Mouse (Mus musculus) ES-E14 (cell line): ENCODE measurements around the gene Rap2a. TPM values are rescaled to one million over a fixed set of nuclear protein-coding genes. Genes with fewer than 3 reads are reported as not detected.

ENCODE experiments used
- DNase-seq: peaks from one replicate; pipeline ENCODE4 v3.0.0-alpha.2; 2013; ENCODE audit warnings: low read depth, low spot score
- H3K27ac ChIP-seq: 2 replicates; pipeline ENCODE4 v1.5.1; 2012; ENCODE audit warnings: low read depth, mild to moderate bottlenecking, low read length, moderate library complexity, mixed read lengths; ENCODE audit not compliant: poor library complexity, insufficient read depth, severe bottlenecking
- H3K36me3 ChIP-seq: 2 replicates; pipeline ENCODE4 v1.6.1; 2012; ENCODE audit warnings: mild to moderate bottlenecking, low read length, moderate library complexity, mixed read lengths; ENCODE audit not compliant: control insufficient read depth, poor library complexity, insufficient read depth, severe bottlenecking
- H3K4me1 ChIP-seq, 2 experiments: fragments of 150-350 bp in 1 of 2; sonication (generic) in 1 of 2; 2 replicates each; pipeline ENCODE4 v1.6.1; 2012; ENCODE audit warnings: low read length in 2 of 2, mild to moderate bottlenecking in 1 of 2, mixed read lengths in 1 of 2; ENCODE audit not compliant: control insufficient read depth in 2 of 2, insufficient read depth in 2 of 2, poor library complexity in 1 of 2
- H3K4me3 ChIP-seq, 2 experiments: fragments of 150-350 bp in 1 of 2; sonication (generic) in 1 of 2; 2 replicates each; pipeline ENCODE4 v1.5.1; 2012; ENCODE audit warnings: low read length in 2 of 2, low read depth in 1 of 2, mild to moderate bottlenecking in 1 of 2, mixed read lengths in 1 of 2; ENCODE audit not compliant: insufficient read depth in 1 of 2, poor library complexity in 1 of 2, severe bottlenecking in 1 of 2
- H3K9ac ChIP-seq: 2 replicates; pipeline ENCODE4 v1.6.1; 2012; ENCODE audit warnings: low read depth, mild to moderate bottlenecking, low read length, mixed read lengths; ENCODE audit not compliant: poor library complexity, insufficient read depth, severe bottlenecking
- H3K9me3 ChIP-seq: fragments of 150-350 bp; sonication (generic); 2 replicates; pipeline ENCODE4 v1.6.1; 2012; ENCODE audit warnings: low read depth, mild to moderate bottlenecking, low read length; ENCODE audit not compliant: control insufficient read depth, insufficient read depth
- CHD2 ChIP-seq: IDR thresholded peaks from 2 replicates; pipeline ENCODE4 v1.6.1; 2014; ENCODE audit warnings: mild to moderate bottlenecking, low read depth, low read length, inconsistent platforms
- HCFC1 ChIP-seq: IDR thresholded peaks from 2 replicates; pipeline ENCODE4 v1.6.1; 2012; ENCODE audit warnings: low read length, inconsistent platforms, borderline replicate concordance; ENCODE audit not compliant: insufficient read depth
- MAFK ChIP-seq: IDR thresholded peaks from 2 replicates; pipeline ENCODE4 v1.6.1; 2014; ENCODE audit warnings: mild to moderate bottlenecking, low read depth, low read length, inconsistent platforms; ENCODE audit not compliant: insufficient read depth
- ZC3H11A ChIP-seq: IDR thresholded peaks from 2 replicates; pipeline ENCODE4 v1.6.1; 2012; ENCODE audit warnings: low read depth, mild to moderate bottlenecking, inconsistent platforms, low read length, borderline replicate concordance
- ZNF384 ChIP-seq: IDR thresholded peaks from 2 replicates; pipeline ENCODE4 v1.6.1; 2012; ENCODE audit warnings: low read depth, low read length, inconsistent platforms
- in situ Hi-C, 2 experiments: fragments of 600-800 bp; cut with MboI; formaldehyde crosslinking; loops; one replicate each; pipeline ENCODE4 v1.15.1; 2025; ENCODE audit warnings: low sequenced_read_pairs in 2 of 2, inconsistent platforms in 1 of 2; ENCODE audit not compliant: unreplicated experiment in 2 of 2
- total RNA-seq: library from RNA; depleted of rRNA; stranded (reverse); fragments of 300-350 nt; gene quantifications from 2 replicates; pipeline ENCODE4 v1.2.3, GENCODE M21; 2012

Rap2a gene
- total RNA-seq, 1 experiment = 5.5 TPM

DNA sequence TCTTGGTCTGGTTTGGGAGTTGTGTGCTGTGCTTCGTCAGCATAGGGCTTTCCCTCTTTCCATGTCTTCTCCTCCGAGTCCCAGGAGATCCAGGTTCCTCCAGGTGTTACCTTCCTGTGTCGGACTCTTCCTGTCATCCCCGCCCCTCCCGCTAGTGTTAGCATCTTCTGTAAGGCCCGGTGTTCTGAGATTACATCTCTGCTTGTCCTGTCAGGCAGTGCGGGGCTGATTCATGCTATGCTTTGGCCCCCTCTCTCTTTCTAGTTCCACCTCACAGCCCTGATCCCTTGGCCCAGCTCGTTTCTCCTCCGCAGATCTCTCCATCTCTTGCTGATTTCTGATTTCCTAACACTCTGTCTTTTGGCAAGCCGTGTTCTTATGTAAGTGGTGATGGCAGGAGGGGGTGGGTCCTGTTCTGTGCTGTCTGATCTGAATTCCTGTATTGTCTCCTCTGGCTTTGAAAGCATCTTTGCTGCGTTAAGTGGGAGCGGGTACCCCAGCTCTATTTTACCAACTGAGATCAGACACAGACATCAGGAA lies 21.8 kb downstream of the Rap2a start:
- Histone ChIP-seq H3K4me3 (no peak overlapping the region), H3K9me3 (no peaks in the 10 kb centered on the region), H3K27ac (no peak overlapping the region), H3K4me1 (no peaks in the 10 kb centered on the region), H3K36me3 (peaks cover 6% of the 10 kb centered on the region; the same call in 1 of the 2 replicates), H3K9ac (no peak overlapping the region)
- in situ Hi-C loops = no loop called here
- no peak for DNase-seq
- TF ChIP-seq ZNF384 (no peak), ZC3H11A (no peak), CHD2 (no peak), HCFC1 (no peak), MAFK (no peak)

DNA sequence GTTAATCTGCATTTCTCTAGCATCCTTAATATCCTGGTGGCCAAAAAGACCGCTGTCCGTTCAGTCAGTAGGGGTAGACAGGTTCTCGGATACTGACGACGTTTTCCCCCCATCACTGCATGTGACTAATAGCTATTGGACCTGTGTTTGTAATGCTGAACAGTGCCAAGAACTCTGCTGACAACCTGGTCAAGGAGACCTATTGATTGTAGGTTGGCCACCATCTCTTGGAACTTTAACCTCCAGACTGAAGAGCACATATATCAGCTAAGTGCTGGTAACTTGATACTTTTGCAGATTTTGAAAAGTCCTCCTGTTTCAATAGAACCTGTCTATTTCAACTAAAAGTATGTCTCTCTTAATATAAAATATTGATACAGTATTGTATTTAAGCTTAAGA lies 22.5 kb downstream of the Rap2a start:
- no peak for DNase-seq
- Histone ChIP-seq H3K4me3 (no peak overlapping the region), H3K27ac (no peak overlapping the region), H3K36me3 (peaks cover 6% of the 10 kb centered on the region; the same call in 1 of the 2 replicates), H3K4me1 (no peaks in the 10 kb centered on the region), H3K9ac (no peak overlapping the region), H3K9me3 (no peaks in the 10 kb centered on the region)
- in situ Hi-C loops = no loop called here
- TF ChIP-seq ZNF384 (no peak), MAFK (no peak), CHD2 (no peak), HCFC1 (no peak), ZC3H11A (no peak)

DNA sequence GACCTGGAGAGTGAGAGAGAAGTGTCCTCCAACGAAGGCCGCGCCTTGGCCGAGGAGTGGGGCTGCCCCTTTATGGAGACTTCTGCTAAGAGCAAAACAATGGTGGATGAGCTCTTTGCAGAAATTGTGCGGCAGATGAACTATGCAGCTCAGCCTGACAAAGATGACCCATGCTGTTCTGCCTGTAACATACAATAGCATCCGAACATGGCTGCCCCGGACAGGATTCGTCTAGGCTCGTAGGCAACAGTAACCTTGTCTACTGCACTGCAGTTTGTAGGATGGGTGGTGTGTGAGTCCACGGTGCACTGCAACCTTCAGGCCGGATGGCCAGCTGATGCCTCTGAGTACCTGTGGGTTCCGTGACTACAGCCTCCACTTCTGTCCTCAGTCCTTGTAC lies 25.4 kb downstream of the Rap2a start:
- in situ Hi-C loops = no loop called here
- no peaks in the 10 kb centered on the region for H3K9me3 ChIP-seq
- H3K27ac ChIP-seq = no peak overlapping the region; the same call in 1 of the 2 replicates
- TF ChIP-seq CHD2 = no peak
- no peak for TF ChIP-seq HCFC1
- no peak for TF ChIP-seq ZC3H11A
- TF ChIP-seq MAFK = no peak
- no peak for TF ChIP-seq ZNF384
- H3K9ac ChIP-seq = no peak overlapping the region
- peaks cover 0 to 4% of the 10 kb centered on the region in 2 experiments; a peak in 1 of 4 replicates for H3K4me1 ChIP-seq
- no peak overlapping the region for H3K4me3 ChIP-seq
- no peak for DNase-seq
- H3K36me3 ChIP-seq = peaks cover 6% of the 10 kb centered on the region; the same call in 1 of the 2 replicates

DNA sequence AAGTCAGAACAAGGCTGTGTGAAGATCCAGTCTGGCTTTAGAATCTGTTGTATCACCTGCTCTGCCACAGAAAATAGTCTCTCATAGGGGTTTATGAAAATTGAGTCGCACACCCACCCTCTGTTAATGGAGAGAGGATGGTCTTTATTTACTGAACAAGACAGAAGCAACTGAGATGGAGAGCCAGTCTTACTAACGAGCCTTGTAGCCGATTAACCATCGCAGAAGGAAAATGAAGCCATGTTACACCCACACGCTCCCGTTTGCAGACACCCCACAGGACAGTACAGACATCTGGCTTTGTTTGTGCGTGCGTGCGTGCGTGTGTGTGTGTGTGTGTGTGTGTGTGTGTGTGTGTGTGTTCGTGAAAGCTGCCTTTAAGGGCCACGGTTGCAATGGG lies 26.2 kb downstream of the Rap2a start:
- DNase-seq = no peak
- in situ Hi-C loops = no loop called here
- TF ChIP-seq ZNF384 (no peak), MAFK (no peak), HCFC1 (no peak), CHD2 (no peak), ZC3H11A (no peak)

DNA sequence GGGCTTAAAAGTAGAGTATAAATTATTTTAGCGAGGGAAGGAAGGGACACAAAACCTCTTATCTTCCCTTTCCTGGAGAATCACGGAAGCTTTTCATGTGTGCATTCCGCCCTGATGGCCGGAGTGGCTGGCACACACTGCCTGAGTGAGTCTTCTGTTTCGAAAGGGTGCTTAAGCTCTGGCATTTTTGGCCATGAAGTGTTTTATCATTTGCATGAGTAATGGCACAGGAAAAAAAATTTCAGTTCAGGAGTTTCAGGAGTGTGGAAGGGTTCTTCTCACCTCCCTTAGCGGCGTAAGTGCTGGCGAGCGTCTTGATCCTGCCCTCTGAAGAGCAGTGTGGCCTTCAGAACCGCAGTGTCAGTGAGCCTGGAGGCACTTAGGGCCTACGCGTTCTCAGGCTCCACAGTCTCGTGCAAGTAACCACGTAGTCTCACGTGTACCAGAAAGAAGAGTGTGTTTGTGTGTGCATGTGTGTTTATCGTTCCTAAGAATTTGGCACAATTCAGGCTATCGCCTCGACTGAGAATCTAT lies 26.8 kb downstream of the Rap2a start:
- Histone ChIP-seq H3K4me3 (no peak overlapping the region), H3K9me3 (no peaks in the 10 kb centered on the region), H3K4me1 (peaks cover 3 to 7% of the 10 kb centered on the region in 2 experiments; a peak in 1 of 4 replicates), H3K36me3 (peaks cover 6% of the 10 kb centered on the region; the same call in 1 of the 2 replicates), H3K9ac (no peak overlapping the region), H3K27ac (no peak overlapping the region)
- no peak for DNase-seq
- in situ Hi-C loops = no loop called here
- no peak for TF ChIP-seq ZNF384
- no peak for TF ChIP-seq ZC3H11A
- no peak for TF ChIP-seq CHD2
- TF ChIP-seq MAFK = no peak
- no peak for TF ChIP-seq HCFC1

More for the DNA sequence above, 26.2 kb downstream of the Rap2a start:
- no peak overlapping the region for H3K9ac ChIP-seq
- no peak overlapping the region for H3K4me3 ChIP-seq
- peaks cover 6% of the 10 kb centered on the region; the same call in 1 of the 2 replicates for H3K36me3 ChIP-seq
- no peaks in the 10 kb centered on the region for H3K9me3 ChIP-seq
- H3K4me1 ChIP-seq = peaks cover 3 to 7% of the 10 kb centered on the region in 2 experiments; a peak in 1 of 4 replicates
- no peak overlapping the region for H3K27ac ChIP-seq
